Mouse (Mus musculus) bone marrow, adult 2 months (tissue): ENCODE results near the gene Lmbr1.

Experiments
- CTCF ChIP-seq: fragments of 200-500 bp; IDR thresholded peaks from 2 replicates; pipeline ENCODE4 v1.5.1; 2011; ENCODE audit warnings: low read length, control low read depth; ENCODE audit not compliant: control insufficient read depth, insufficient read depth
- POLR2A ChIP-seq: fragments of 200-500 bp; IDR thresholded peaks from 2 replicates; pipeline ENCODE4 v1.6.1; 2011; ENCODE audit warnings: low read depth, mild to moderate bottlenecking, control low read depth, low read length, borderline replicate concordance; ENCODE audit not compliant: control insufficient read depth

GRCm38 (mm10) chr5:29309191-29309590, 69.0 kb downstream of the Lmbr1 start:
- TF ChIP-seq CTCF = no peak
- TF ChIP-seq POLR2A = no peak
